Mouse (Mus musculus): Measurements from ENCODE around the gene Gcgr. TPM values are rescaled to one million over a fixed set of nuclear protein-coding genes. Genes with fewer than 3 reads are reported as not detected.
"Not testable (repeated sequence)": the region's sequence is repeated elsewhere in the genome, so short reads cannot be mapped to it uniquely, and the experiment has no call there.

Gcgr gene
- polyA plus RNA-seq, 1 experiment from 2014 or later, result 2.5 TPM

- WGBS, result 5% methylated on average over 66 of the region's 75 CpGs
- Histone ChIP-seq H3K9me3 (ENCODE audit: control insufficient read depth, low read length) (0 out of 2 replicates have a peak, but pooled peaks cover 3% of the 10 kb centered on the region), H3K9ac (ENCODE audit: low read length) (peak within 1 kb of the TSS; percentile 95), H3K27ac (replicated peaks in 1 of 2; ENCODE audit: control insufficient read depth in 1 of 2, insufficient read depth in 1 of 2, low read depth in 2 of 2, low read length in 2 of 2) (peak within 1 kb of the TSS; percentile 80 to 91), H3K27me3 (ENCODE audit: control insufficient read depth, insufficient read depth, low read length) (no peaks in the 10 kb centered on the region), H3K4me1 (ENCODE audit: control insufficient read depth in 2 of 2, insufficient read depth in 2 of 2, low read length in 2 of 2) (peaks cover 21 to 23% of the 10 kb centered on the region in 2 experiments), H3K36me3 (ENCODE audit: control insufficient read depth, insufficient read depth, low read length) (peaks cover 61% of the 10 kb centered on the region), H3K4me2 (ENCODE audit: low read length) (peak within 1 kb of the TSS; percentile 93), H3K4me3 (ENCODE audit: control insufficient read depth in 1 of 2, insufficient read depth in 1 of 2, low read depth in 1 of 2, low read length in 2 of 2) (peak within 1 kb of the TSS; percentile 81 to 91)
- peak; percentile 64 for ATAC-seq (ENCODE audit: insufficient number of reproducible peaks, insufficient read depth, low FRiP score, low read depth)
Observed at GRCm38 (mm10) chr11:120581490-120582267, 51.2 kb downstream of the Gcgr start, which contains the start of gene Arhgdia. Arhgdia (minus strand) TSS chr11:120581624.

- WGBS, result 77% methylated on average over 8 of the region's 8 CpGs
Observed at GRCm38 (mm10) chr11:120582268-120582981, 51.9 kb downstream of the Gcgr start.

GRCm38 (mm10) chr11:120582982-120583293 lies 52.4 kb downstream of the Gcgr start:
- peaks cover 62% of the 10 kb centered on the region for H3K36me3 ChIP-seq (ENCODE audit: control insufficient read depth, insufficient read depth, low read length)
- not testable (repeated sequence) for ATAC-seq (ENCODE audit: insufficient number of reproducible peaks, insufficient read depth, low FRiP score, low read depth); H3K9me3 ChIP-seq (ENCODE audit: control insufficient read depth, low read length); H3K27ac ChIP-seq (replicated peaks in 1 of 2; ENCODE audit: control insufficient read depth in 1 of 2, insufficient read depth in 1 of 2, low read depth in 2 of 2, low read length in 2 of 2); H3K27me3 ChIP-seq (ENCODE audit: control insufficient read depth, insufficient read depth, low read length); H3K9ac ChIP-seq (ENCODE audit: low read length); H3K4me3 ChIP-seq (ENCODE audit: control insufficient read depth in 1 of 2, insufficient read depth in 1 of 2, low read depth in 1 of 2, low read length in 2 of 2); H3K4me2 ChIP-seq (ENCODE audit: low read length)
- peaks cover 21 to 23% of the 10 kb centered on the region in 2 experiments for H3K4me1 ChIP-seq (ENCODE audit: control insufficient read depth in 2 of 2, insufficient read depth in 2 of 2, low read length in 2 of 2)
- 88% methylated on average over 2 of the region's 2 CpGs for WGBS

More at GRCm38 (mm10) chr11:120582268-120582981, 51.9 kb downstream of the Gcgr start:
- Histone ChIP-seq H3K4me1 (ENCODE audit: control insufficient read depth in 2 of 2, insufficient read depth in 2 of 2, low read length in 2 of 2) (peaks cover 21 to 23% of the 10 kb centered on the region in 2 experiments), H3K9me3 (ENCODE audit: control insufficient read depth, low read length) (0 out of 2 replicates have a peak, but pooled peaks cover 3% of the 10 kb centered on the region), H3K9ac (ENCODE audit: low read length) (peak overlapping the region; percentile 95), H3K36me3 (ENCODE audit: control insufficient read depth, insufficient read depth, low read length) (peaks cover 62% of the 10 kb centered on the region), H3K4me3 (ENCODE audit: control insufficient read depth in 1 of 2, insufficient read depth in 1 of 2, low read depth in 1 of 2, low read length in 2 of 2) (peak overlapping the region; percentile 81 to 91), H3K27ac (replicated peaks in 1 of 2; ENCODE audit: control insufficient read depth in 1 of 2, insufficient read depth in 1 of 2, low read depth in 2 of 2, low read length in 2 of 2) (peak overlapping the region; percentile 79 to 91), H3K4me2 (ENCODE audit: low read length) (peak overlapping the region; percentile 93), H3K27me3 (ENCODE audit: control insufficient read depth, insufficient read depth, low read length) (no peaks in the 10 kb centered on the region)
- ATAC-seq (ENCODE audit: insufficient number of reproducible peaks, insufficient read depth, low FRiP score, low read depth), result no peak

- Histone ChIP-seq H3K36me3 (ENCODE audit: control insufficient read depth, insufficient read depth, low read length) (peaks cover 62% of the 10 kb centered on the region), H3K4me3 (ENCODE audit: control insufficient read depth in 1 of 2, insufficient read depth in 1 of 2, low read depth in 1 of 2, low read length in 2 of 2) (no peak overlapping the region), H3K27me3 (ENCODE audit: control insufficient read depth, insufficient read depth, low read length) (no peaks in the 10 kb centered on the region), H3K27ac (replicated peaks in 1 of 2; ENCODE audit: control insufficient read depth in 1 of 2, insufficient read depth in 1 of 2, low read depth in 2 of 2, low read length in 2 of 2) (no peak overlapping the region), H3K9me3 (ENCODE audit: control insufficient read depth, low read length) (0 out of 2 replicates have a peak, but pooled peaks cover 3% of the 10 kb centered on the region), H3K4me2 (ENCODE audit: low read length) (no peak overlapping the region), H3K4me1 (ENCODE audit: control insufficient read depth in 2 of 2, insufficient read depth in 2 of 2, low read length in 2 of 2) (peaks cover 21 to 23% of the 10 kb centered on the region in 2 experiments), H3K9ac (ENCODE audit: low read length) (no peak overlapping the region)
- no peak for ATAC-seq (ENCODE audit: insufficient number of reproducible peaks, insufficient read depth, low FRiP score, low read depth)
- 100% methylated on average over 1 of the region's 1 CpGs for WGBS
Observed at GRCm38 (mm10) chr11:120583937-120584336, 53.4 kb downstream of the Gcgr start.

GRCm38 (mm10) chr11:120588531-120588930 lies 58.0 kb downstream of the Gcgr start:
- H3K4me2 ChIP-seq (ENCODE audit: low read length), result no peak overlapping the region
- no peaks in the 10 kb centered on the region for H3K4me1 ChIP-seq (ENCODE audit: control insufficient read depth in 2 of 2, insufficient read depth in 2 of 2, low read length in 2 of 2)
- 0 out of 2 replicates have a peak, but pooled peaks cover 3% of the 10 kb centered on the region for H3K9me3 ChIP-seq (ENCODE audit: control insufficient read depth, low read length)
- H3K27ac ChIP-seq (replicated peaks in 1 of 2; ENCODE audit: control insufficient read depth in 1 of 2, insufficient read depth in 1 of 2, low read depth in 2 of 2, low read length in 2 of 2), result no peak overlapping the region
- 75% methylated on average over 6 of the region's 6 CpGs for WGBS
- no peaks in the 10 kb centered on the region for H3K27me3 ChIP-seq (ENCODE audit: control insufficient read depth, insufficient read depth, low read length)
- peaks cover 94% of the 10 kb centered on the region for H3K36me3 ChIP-seq (ENCODE audit: control insufficient read depth, insufficient read depth, low read length)
- no peak for ATAC-seq (ENCODE audit: insufficient number of reproducible peaks, insufficient read depth, low FRiP score, low read depth)
- H3K9ac ChIP-seq (ENCODE audit: low read length), result no peak overlapping the region
- no peak overlapping the region for H3K4me3 ChIP-seq (ENCODE audit: control insufficient read depth in 1 of 2, insufficient read depth in 1 of 2, low read depth in 1 of 2, low read length in 2 of 2)

Other genes with a start within 250 kb of the Gcgr start
- 979 and 1,136 TPM in 2 replicates for gene Actg1, start 182.2 kb upstream of the Gcgr start, polyA plus RNA-seq (2014; fragmentation: Nextera tagmentation; extraction: Ambion mirVana)
- gene Fscn2, start 169.2 kb upstream of the Gcgr start, polyA plus RNA-seq (2014; fragmentation: Nextera tagmentation; extraction: Ambion mirVana), result 0.62 and 1.1 TPM in 2 replicates
- 30.6 and 32.8 TPM in 2 replicates for gene Faap100, start 151.9 kb upstream of the Gcgr start, polyA plus RNA-seq (2014; fragmentation: Nextera tagmentation; extraction: Ambion mirVana)
- 35.6 and 37.2 TPM in 2 replicates for gene Nploc4, start 93.0 kb upstream of the Gcgr start, polyA plus RNA-seq (2014; fragmentation: Nextera tagmentation; extraction: Ambion mirVana)
- gene Tspan10, start 88.1 kb upstream of the Gcgr start, polyA plus RNA-seq (2014; fragmentation: Nextera tagmentation; extraction: Ambion mirVana), result not detected in 2 replicates
- 0.23 TPM in 1 of 2 replicates, not detected in the other for gene Pde6g, start 77.2 kb upstream of the Gcgr start, polyA plus RNA-seq (2014; fragmentation: Nextera tagmentation; extraction: Ambion mirVana)
- gene Oxld1, start 72.6 kb upstream of the Gcgr start, polyA plus RNA-seq (2014; fragmentation: Nextera tagmentation; extraction: Ambion mirVana), result 24.9 and 26.0 TPM in 2 replicates
- 19.5 and 20.2 TPM in 2 replicates for gene Ccdc137, start 72.6 kb upstream of the Gcgr start, polyA plus RNA-seq (2014; fragmentation: Nextera tagmentation; extraction: Ambion mirVana)
- 40.0 and 44.4 TPM in 2 replicates for gene Arl16, start 63.1 kb upstream of the Gcgr start, polyA plus RNA-seq (2014; fragmentation: Nextera tagmentation; extraction: Ambion mirVana)
- gene Mrpl12, start 46.1 kb upstream of the Gcgr start, polyA plus RNA-seq (2014; fragmentation: Nextera tagmentation; extraction: Ambion mirVana), result 225 and 239 TPM in 2 replicates
- gene Slc25a10, start 38.9 kb upstream of the Gcgr start, polyA plus RNA-seq (2014; fragmentation: Nextera tagmentation; extraction: Ambion mirVana), result 39.4 and 41.7 TPM in 2 replicates
- gene Mcrip1, start 19.0 kb downstream of the Gcgr start, polyA plus RNA-seq (2014; fragmentation: Nextera tagmentation; extraction: Ambion mirVana), result 153 and 158 TPM in 2 replicates
- not detected in 2 replicates for gene Ppp1r27, start 20.4 kb downstream of the Gcgr start, polyA plus RNA-seq (2014; fragmentation: Nextera tagmentation; extraction: Ambion mirVana)
- gene P4hb, start 42.6 kb downstream of the Gcgr start, polyA plus RNA-seq (2014; fragmentation: Nextera tagmentation; extraction: Ambion mirVana), result 431 and 451 TPM in 2 replicates
- 360 and 367 TPM in 2 replicates for gene Arhgdia, start 50.9 kb downstream of the Gcgr start, polyA plus RNA-seq (2014; fragmentation: Nextera tagmentation; extraction: Ambion mirVana)
- 251 and 254 TPM in 2 replicates for gene Alyref, start 67.7 kb downstream of the Gcgr start, polyA plus RNA-seq (2014; fragmentation: Nextera tagmentation; extraction: Ambion mirVana)
- 223 and 251 TPM in 2 replicates for gene Anapc11, start 67.7 kb downstream of the Gcgr start, polyA plus RNA-seq (2014; fragmentation: Nextera tagmentation; extraction: Ambion mirVana)
- 17.5 and 18.9 TPM in 2 replicates for gene Npb, start 77.8 kb downstream of the Gcgr start, polyA plus RNA-seq (2014; fragmentation: Nextera tagmentation; extraction: Ambion mirVana)
- 72.0 and 73.2 TPM in 2 replicates for gene Pcyt2, start 87.2 kb downstream of the Gcgr start, polyA plus RNA-seq (2014; fragmentation: Nextera tagmentation; extraction: Ambion mirVana)
- gene Sirt7, start 94.5 kb downstream of the Gcgr start, polyA plus RNA-seq (2014; fragmentation: Nextera tagmentation; extraction: Ambion mirVana), result 17.6 and 18.5 TPM in 2 replicates
- 16.6 and 18.1 TPM in 2 replicates for gene Mafg, start 102.9 kb downstream of the Gcgr start, polyA plus RNA-seq (2014; fragmentation: Nextera tagmentation; extraction: Ambion mirVana)
- gene Pycr1, start 113.1 kb downstream of the Gcgr start, polyA plus RNA-seq (2014; fragmentation: Nextera tagmentation; extraction: Ambion mirVana), result 17.1 and 22.3 TPM in 2 replicates
- gene Myadml2, start 117.5 kb downstream of the Gcgr start, polyA plus RNA-seq (2014; fragmentation: Nextera tagmentation; extraction: Ambion mirVana), result 19.4 and 19.5 TPM in 2 replicates
- gene Notum, start 130.5 kb downstream of the Gcgr start, polyA plus RNA-seq (2014; fragmentation: Nextera tagmentation; extraction: Ambion mirVana), result 1.1 and 1.6 TPM in 2 replicates
- gene Aspscr1, start 142.3 kb downstream of the Gcgr start, polyA plus RNA-seq (2014; fragmentation: Nextera tagmentation; extraction: Ambion mirVana), result 96.6 and 106 TPM in 2 replicates
- 109 and 135 TPM in 2 replicates for gene Cenpx, start 183.0 kb downstream of the Gcgr start, polyA plus RNA-seq (2014; fragmentation: Nextera tagmentation; extraction: Ambion mirVana)
- 16.9 and 23.7 TPM in 2 replicates for gene Lrrc45, start 183.2 kb downstream of the Gcgr start, polyA plus RNA-seq (2014; fragmentation: Nextera tagmentation; extraction: Ambion mirVana)
- 0.69 and 1.9 TPM in 2 replicates for gene Rac3, start 190.8 kb downstream of the Gcgr start, polyA plus RNA-seq (2014; fragmentation: Nextera tagmentation; extraction: Ambion mirVana)
- gene Dcxr, start 196.6 kb downstream of the Gcgr start, polyA plus RNA-seq (2014; fragmentation: Nextera tagmentation; extraction: Ambion mirVana), result 7.7 and 11.9 TPM in 2 replicates
- gene Cbr2, start 201.4 kb downstream of the Gcgr start, polyA plus RNA-seq (2014; fragmentation: Nextera tagmentation; extraction: Ambion mirVana), result 1.7 and 4.7 TPM in 2 replicates
- 1.9 and 2.9 TPM in 2 replicates for gene Hmga1b, start 232.1 kb downstream of the Gcgr start, polyA plus RNA-seq (2014; fragmentation: Nextera tagmentation; extraction: Ambion mirVana)